In genomic region chr3:108405536-108406305, GRCm38 (mm10) we compare ENCODE assay signal across 9 mouse cellular contexts. TPM values are rescaled to one million over a fixed set of nuclear protein-coding genes. Genes with fewer than 3 reads are reported as not detected.
DNase-seq lines count a peak whose midpoint lies in the region; ATAC-seq lines count a peak whose summit lies in the region.
"Had no signal": no experiment of that assay in that cellular context is flagged by ENCODE, and none has a peak within 500 bp of the region (broad histone marks: within the 10 kb centered on the region; RNA-seq: fewer than 3 reads in every experiment).

No protein-coding gene starts in this region.

- WGBS in forebrain, embryonic 13.5 days: 13% methylated on average over 14 of the region's 14 CpGs

- no peaks in the 10 kb centered on the region for H3K27me3 ChIP-seq in forebrain, embryonic 13.5 days

- H3K4me2 ChIP-seq in forebrain, embryonic 13.5 days: peak overlapping the region; percentile 40

- peak overlapping the region; percentile 45 for H3K9ac ChIP-seq in forebrain, embryonic 13.5 days

- no peaks in the 10 kb centered on the region for H3K9me3 ChIP-seq in forebrain, embryonic 13.5 days (replicated peaks)

- DNase-seq in right cerebral cortex, adult 2 months (ENCODE audit: low spot score in 2 of 2): peak; percentile 71 to 74
- no peak for DNase-seq in right cerebral cortex, postnatal 4 days
- DNase-seq in left cerebral cortex, postnatal 14 days (ENCODE audit: low spot score in 2 of 2): peak; percentile 60 to 81
- DNase-seq in adipocyte (ENCODE audit: low spot score): no peak
- no peak for DNase-seq in kidney, adult 11 months
- DNase-seq in urinary bladder, postnatal 25 days (ENCODE audit: low spot score): no peak
- DNase-seq: kidney, adult 18-20 months; lung, adult 18-20 months had no signal

- peaks cover 60% of the 10 kb centered on the region for H3K4me1 ChIP-seq in forebrain, embryonic 13.5 days

- ATAC-seq in forebrain, embryonic 13.5 days: peak; percentile 25

- intact Hi-C loops in left cerebral cortex, postnatal 14 days (cut with DNase I): no loop called here

- H3K27ac ChIP-seq in forebrain, embryonic 13.5 days: peak overlapping the region; percentile 88

- H3K4me3 ChIP-seq in forebrain, embryonic 13.5 days: no peak overlapping the region

- H3K36me3 ChIP-seq in forebrain, embryonic 13.5 days (ENCODE audit: poor library complexity, severe bottlenecking): peaks cover 80% of the 10 kb centered on the region

RNA-seq across cellular contexts. Expression of gene Celsr2, which starts 9.6 kb away (rescaled TPM):
- polyA plus RNA-seq in forebrain, embryonic 13.5 days (2015; fragmentation: Nextera tagmentation; extraction: Ambion mirVana): 45.3 and 56.9 TPM in 2 replicates
- 100 to 1,000 TPM; 182 to 194 TPM for total RNA-seq in left cerebral cortex, postnatal 14 days (2021)

RNA-seq across cellular contexts. Expression of gene Psrc1, which starts 22.1 kb away (rescaled TPM):
- polyA plus RNA-seq in forebrain, embryonic 13.5 days (2015; fragmentation: Nextera tagmentation; extraction: Ambion mirVana): 68.6 and 68.9 TPM in 2 replicates
- total RNA-seq in left cerebral cortex, postnatal 14 days (2021): 10 to 100 TPM; 14.7 to 15.8 TPM

RNA-seq across cellular contexts. Expression of gene Sars, which starts 39.3 kb away (rescaled TPM):
- polyA plus RNA-seq in forebrain, embryonic 13.5 days (2015; fragmentation: Nextera tagmentation; extraction: Ambion mirVana): 196 and 205 TPM in 2 replicates
- 100 to 1,000 TPM; 198 to 206 TPM for total RNA-seq in left cerebral cortex, postnatal 14 days (2021)

RNA-seq across cellular contexts. Expression of gene Mybphl, which starts 41.0 kb away (rescaled TPM):
- not detected in 2 replicates for polyA plus RNA-seq in forebrain, embryonic 13.5 days (2015; fragmentation: Nextera tagmentation; extraction: Ambion mirVana)
- total RNA-seq in left cerebral cortex, postnatal 14 days (2021): under 1 TPM in 1 of 2 experiments, not detected in 1; 0.55 TPM

Comparison
In these comparisons a context has a peak if more than half of its experiments do, and no peak if none do; other contexts are left out.
1. DNase-seq: peak in right cerebral cortex, adult 2 months (2 of 2) and left cerebral cortex, postnatal 14 days (2 of 2); none in right cerebral cortex, postnatal 4 days (single experiment), adipocyte (single experiment), kidney, adult 11 months (single experiment) and urinary bladder, postnatal 25 days (single experiment).